Mouse (Mus musculus) olfactory bulb, adult 2 months (tissue): ENCODE results near the gene Ankrd23. TPM values are rescaled to one million over a fixed set of nuclear protein-coding genes. Genes with fewer than 3 reads are reported as not detected.
"Not testable (repeated sequence)": the region's sequence is repeated elsewhere in the genome, so short reads cannot be mapped to it uniquely, and the experiment has no call there.

Experiments
- H3K27ac ChIP-seq: fragments of 200-500 bp; 2 replicates; pipeline ENCODE4 v1.5.1; 2012; ENCODE audit warnings: low read depth, low read length; ENCODE audit not compliant: insufficient read depth
- H3K4me1 ChIP-seq: fragments of 200-500 bp; 2 replicates; pipeline ENCODE4 v1.6.1; 2012; ENCODE audit warnings: low read length; ENCODE audit not compliant: control insufficient read depth, insufficient read depth
- H3K4me3 ChIP-seq: fragments of 200-500 bp; 2 replicates; pipeline ENCODE4 v1.5.1; 2012; ENCODE audit warnings: mild to moderate bottlenecking, low read depth, low read length, moderate library complexity; ENCODE audit not compliant: insufficient read depth
- CTCF ChIP-seq: fragments of 200-500 bp; IDR thresholded peaks from 2 replicates; pipeline ENCODE4 v1.5.1; 2012; ENCODE audit warnings: low read depth, mild to moderate bottlenecking, low read length, moderate library complexity; ENCODE audit not compliant: insufficient read depth
- POLR2A ChIP-seq: fragments of 200-500 bp; IDR thresholded peaks from 2 replicates; pipeline ENCODE4 v1.6.1; 2012; ENCODE audit warnings: mild to moderate bottlenecking, low read depth, low read length, moderate library complexity; ENCODE audit not compliant: insufficient read depth
- WGBS: fragments of 180-500 bp; shearing (Covaris S2); methylation state at CpG from one replicate; pipeline ENCODE4 v1.1.7; 2018; 5-methylcytosine and 5-hydroxymethylcytosine counted together
- polyA plus RNA-seq: library from polyadenylated mRNA; stranded (reverse); fragments of >200 nt; gene quantifications from 2 replicates; pipeline ENCODE4 v1.2.4, GENCODE M21; 2012; ENCODE audit warnings: low replicate concordance; ENCODE audit not compliant: missing spikeins, insufficient read depth, insufficient read length

Gene Ankrd23
- polyA plus RNA-seq, result not detected in 2 replicates

DNA sequence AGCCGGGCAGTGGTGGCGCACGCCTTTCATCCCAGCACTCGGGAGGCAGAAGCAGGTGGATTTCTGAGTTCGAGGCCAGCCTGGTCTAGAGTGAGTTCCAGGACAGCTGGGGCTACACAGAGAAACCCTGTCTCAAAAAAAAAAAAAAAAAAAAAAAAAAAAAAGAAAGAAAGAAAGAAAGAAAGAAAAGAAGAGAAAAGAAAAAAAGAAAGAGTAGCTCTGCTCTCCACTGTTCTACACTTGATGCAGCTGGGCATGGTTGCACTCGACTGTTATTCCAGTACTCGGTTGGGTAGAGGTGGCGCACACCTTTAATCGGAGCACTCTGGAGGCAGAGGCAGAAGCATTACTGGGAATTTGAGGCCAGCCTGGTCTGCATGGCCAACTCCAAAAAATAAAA lies at the start of gene Ankrd23:
Gene Ankrd23 (minus strand): TSS at position 101 of the 400 bp plus-strand sequence.
- H3K27ac ChIP-seq, result peak within 1 kb of the TSS; percentile 20; the same call in 1 of the 2 replicates
- H3K4me3 ChIP-seq, result not testable (repeated sequence)
- peaks cover 21% of the 10 kb centered on the region for H3K4me1 ChIP-seq
- 95% methylated on average over 9 of the region's 9 CpGs for WGBS

DNA sequence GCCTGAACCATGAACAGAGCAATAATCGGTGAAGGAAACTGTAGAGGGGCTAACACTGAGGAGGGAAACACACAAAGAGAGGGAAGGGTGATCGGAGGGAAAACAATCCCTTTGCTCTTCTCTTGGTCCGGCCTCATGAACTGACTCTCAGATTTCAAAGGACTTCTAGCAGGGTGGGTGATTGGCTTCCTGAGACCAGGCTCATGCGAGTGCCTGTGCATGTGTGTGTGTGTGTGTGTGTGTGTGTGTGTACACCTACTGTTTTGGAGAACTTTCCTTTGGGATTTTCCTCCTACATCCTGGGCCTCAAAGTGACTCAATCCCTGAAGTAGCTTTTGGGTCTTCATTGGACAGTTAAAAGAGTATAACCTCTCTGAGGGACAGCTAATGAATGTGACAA lies 49.6 kb upstream of the Ankrd23 start:
- Histone ChIP-seq H3K27ac (no peak overlapping the region), H3K4me1 (peaks cover 30% of the 10 kb centered on the region), H3K4me3 (no peak overlapping the region)
- TF ChIP-seq CTCF (no peak), POLR2A (no peak)
- 88% methylated on average over 4 of the region's 4 CpGs for WGBS

GRCm38 (mm10) chr1:36583408-36584116 lies 46.9 kb upstream of the Ankrd23 start:
- TF ChIP-seq POLR2A, result no peak
- no peak for TF ChIP-seq CTCF
- 91% methylated on average over 8 of the region's 8 CpGs for WGBS
- no peak overlapping the region for H3K4me3 ChIP-seq

DNA sequence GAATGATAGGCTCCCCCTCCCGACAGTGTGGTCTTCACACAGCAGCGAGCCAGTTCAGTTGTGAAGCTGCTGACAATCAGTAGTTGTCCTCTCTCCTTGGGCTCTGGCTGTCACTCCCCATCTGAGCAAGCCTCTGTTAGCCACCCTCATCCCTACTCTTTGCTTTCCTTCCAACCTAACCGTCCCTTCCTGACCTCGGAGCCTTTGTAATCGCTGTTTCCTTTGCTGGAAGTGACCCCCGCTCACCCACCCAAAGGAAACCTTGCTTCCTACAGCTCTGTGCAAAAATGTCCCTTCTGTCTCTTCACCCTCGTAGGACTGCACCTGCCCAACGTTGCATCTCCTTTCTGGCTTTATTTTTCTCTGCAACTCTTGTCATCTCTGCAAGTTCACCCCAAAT lies 45.5 kb upstream of the Ankrd23 start:
- 89% methylated on average over 8 of the region's 8 CpGs for WGBS
- Histone ChIP-seq H3K4me1 (peaks cover 23% of the 10 kb centered on the region), H3K27ac (no peak overlapping the region), H3K4me3 (no peak overlapping the region)
- TF ChIP-seq CTCF (no peak), POLR2A (no peak)

More at GRCm38 (mm10) chr1:36583408-36584116, 46.9 kb upstream of the Ankrd23 start:
- Histone ChIP-seq H3K4me1 (peaks cover 26% of the 10 kb centered on the region), H3K27ac (no peak overlapping the region)

DNA sequence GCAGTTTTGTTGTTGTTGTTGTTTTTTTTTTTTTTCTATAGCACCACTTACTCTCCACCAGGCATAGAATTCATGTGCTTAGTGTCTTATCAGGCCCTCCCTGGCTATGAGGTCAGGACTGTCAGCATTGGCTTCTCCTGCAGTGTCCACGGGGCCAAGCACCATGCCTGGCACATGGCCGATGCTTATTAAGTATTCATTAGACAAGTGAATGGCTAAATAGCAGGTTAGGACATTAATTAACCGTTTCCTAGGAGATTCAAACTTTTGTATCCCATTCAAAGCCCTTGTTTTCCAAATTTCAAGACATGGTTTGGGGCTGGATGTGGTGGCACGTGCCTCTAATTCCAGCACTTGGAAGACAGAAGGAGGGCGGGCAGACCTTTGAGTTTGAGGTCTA lies 44.6 kb upstream of the Ankrd23 start:
- peaks cover 32% of the 10 kb centered on the region for H3K4me1 ChIP-seq
- no peak overlapping the region for H3K27ac ChIP-seq
- WGBS, result 57% methylated on average over 5 of the region's 5 CpGs
- TF ChIP-seq CTCF (no peak), POLR2A (no peak)
- H3K4me3 ChIP-seq, result no peak overlapping the region

DNA sequence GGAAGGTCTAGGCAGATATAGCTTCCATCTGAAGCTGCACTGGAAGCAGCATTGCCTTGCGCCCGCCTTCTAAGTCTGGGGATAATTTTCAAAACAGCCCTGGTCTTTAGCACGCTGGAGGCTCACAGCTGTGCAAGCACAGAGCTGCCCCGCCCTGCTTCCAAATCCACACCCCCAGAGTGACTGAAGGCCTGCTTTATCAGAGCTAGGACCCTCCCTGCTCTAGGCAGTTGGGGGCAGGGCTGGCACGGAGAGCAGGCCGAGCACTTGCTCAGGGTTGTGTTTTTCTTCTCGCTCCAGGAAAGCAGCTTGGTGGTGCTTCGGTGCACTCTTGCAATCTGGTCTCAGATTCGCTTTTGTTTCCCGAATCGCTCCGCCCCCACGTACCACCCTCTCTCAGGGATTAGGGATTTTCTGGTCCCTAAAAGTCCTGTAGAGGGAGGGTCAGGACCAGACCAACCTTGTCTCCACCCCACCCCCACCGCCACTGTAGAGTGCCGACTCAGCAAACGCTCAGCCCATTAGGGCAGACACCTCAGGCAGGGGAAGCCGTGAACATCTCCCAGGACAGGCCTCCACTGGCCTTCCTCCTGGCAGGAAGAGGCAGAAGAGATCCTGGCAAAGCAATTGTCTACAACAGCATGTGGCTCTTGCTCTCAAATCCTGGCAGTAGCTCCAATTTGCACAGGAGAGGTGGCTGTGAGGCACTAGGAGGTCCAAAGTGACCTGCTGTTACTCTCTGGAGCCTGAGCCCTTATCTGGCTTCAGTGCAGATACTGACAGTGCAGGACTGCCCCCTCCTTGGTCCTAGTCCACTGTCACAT lies 43.9 kb upstream of the Ankrd23 start:
- Histone ChIP-seq H3K4me1 (peaks cover 36% of the 10 kb centered on the region), H3K27ac (peak overlapping the region; percentile 44), H3K4me3 (peak overlapping the region; percentile 8; the same call in 1 of the 2 replicates)
- peak; percentile 15; the same call in 1 of the 2 replicates for TF ChIP-seq CTCF
- no peak for TF ChIP-seq POLR2A
- WGBS, result 5% methylated on average over 17 of the region's 17 CpGs

DNA sequence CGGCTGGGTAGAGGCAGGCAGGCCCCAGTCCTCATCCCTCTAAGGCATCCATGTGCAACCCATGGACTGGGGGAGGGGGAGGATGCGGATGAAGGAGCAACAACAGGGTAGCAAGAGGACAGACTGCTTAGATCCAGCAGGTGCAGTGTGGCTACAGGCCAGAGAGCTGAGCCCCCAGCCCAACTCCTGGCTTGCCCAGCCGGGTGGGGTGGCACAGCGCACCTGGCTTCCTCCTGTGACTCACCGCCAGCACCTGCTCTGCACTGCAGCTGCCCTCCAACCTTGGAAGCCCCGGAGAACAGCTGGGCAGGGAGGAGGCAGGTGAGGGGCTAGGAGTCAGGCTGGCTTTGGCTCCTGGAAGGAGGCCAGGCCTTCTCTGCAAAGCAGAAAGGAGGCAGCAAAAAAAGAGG lies 43.3 kb upstream of the Ankrd23 start:
- no peak for TF ChIP-seq CTCF
- TF ChIP-seq POLR2A, result no peak
- WGBS, result 35% methylated on average over 6 of the region's 6 CpGs
- Histone ChIP-seq H3K4me3 (no peak overlapping the region), H3K27ac (peak overlapping the region; percentile 44), H3K4me1 (peaks cover 39% of the 10 kb centered on the region)

GRCm38 (mm10) chr1:36576991-36577675 lies 40.5 kb upstream of the Ankrd23 start:
- no peak for TF ChIP-seq CTCF
- TF ChIP-seq POLR2A, result no peak
- H3K4me1 ChIP-seq, result peaks cover 41% of the 10 kb centered on the region
- H3K4me3 ChIP-seq, result no peak overlapping the region
- 86% methylated on average over 6 of the region's 6 CpGs for WGBS
- H3K27ac ChIP-seq, result no peak overlapping the region
